8 mouse cellular contexts compared by ENCODE assay signal in the genomic region with DNA sequence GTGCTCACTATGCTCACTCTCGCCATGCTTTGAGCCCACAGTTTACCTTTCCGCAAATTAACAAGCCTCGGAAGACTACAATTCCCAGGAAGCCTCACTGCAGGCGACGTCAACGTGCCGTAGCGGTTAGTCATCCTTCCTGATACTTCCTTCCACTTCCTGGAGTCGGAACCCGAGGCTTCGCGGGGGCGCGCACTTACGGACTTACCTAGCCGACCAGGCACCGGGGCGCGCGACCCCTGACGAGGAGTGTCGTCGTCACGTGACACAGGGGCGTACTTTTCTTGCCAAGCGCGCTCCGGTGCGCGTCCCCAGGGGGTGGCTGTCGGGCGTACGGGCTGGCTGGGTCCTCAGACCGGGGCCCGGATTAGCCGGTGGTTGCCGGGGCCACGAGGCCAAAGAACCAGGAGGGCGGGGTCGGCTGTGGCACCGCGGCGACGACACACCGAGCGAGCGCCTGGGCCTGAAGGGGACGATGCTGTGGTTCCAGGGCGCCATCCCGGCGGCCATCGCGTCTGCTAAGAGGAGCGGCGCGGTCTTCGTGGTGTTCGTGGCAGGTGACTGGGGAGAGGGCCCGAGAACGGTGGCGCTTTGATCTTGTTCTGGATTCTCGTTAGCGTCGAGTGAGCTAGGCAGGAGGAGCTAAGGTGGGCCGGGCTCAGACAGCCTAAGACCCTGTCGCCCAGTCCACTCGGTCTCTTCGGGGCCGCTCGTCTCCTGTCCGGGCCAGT. TPM values are rescaled to one million over a fixed set of nuclear protein-coding genes. Genes with fewer than 3 reads are reported as not detected.
DNase-seq lines count a peak whose midpoint lies in the region; ATAC-seq and TF ChIP-seq lines count a peak whose summit lies in the region.

No protein-coding gene starts in this region.

- H3K9me3 ChIP-seq in ES-Bruce4 (replicated peaks; ENCODE audit: control insufficient read depth, insufficient read depth, low read length, poor library complexity, severe bottlenecking): no peaks in the 10 kb centered on the region
- H3K9me3 ChIP-seq in forebrain, embryonic 13.5 days (replicated peaks): no peaks in the 10 kb centered on the region
- no peaks in the 10 kb centered on the region for H3K9me3 ChIP-seq in liver, postnatal 0 days (ENCODE audit: low read length)
- H3K9me3 ChIP-seq in neural tube, embryonic 14.5 days (ENCODE audit: control insufficient read depth, low read length): no peaks in the 10 kb centered on the region

- under 1% methylated on average over 71 of the region's 71 CpGs for WGBS in forebrain, embryonic 13.5 days
- WGBS in large intestine, adult 2 months: under 1% methylated on average over 71 of the region's 71 CpGs
- under 1% methylated on average over 70 of the region's 71 CpGs for WGBS in liver, postnatal 0 days (ENCODE audit: insufficient replicate concordance)
- WGBS in neural tube, embryonic 14.5 days: under 1% methylated on average over 71 of the region's 71 CpGs

- no peak for TF ChIP-seq EP300 in ES-Bruce4 (IDR thresholded peaks at IDR 0.05; ENCODE audit: insufficient read depth, low read depth, low read length)
- no peak for TF ChIP-seq EP300 in liver, postnatal 0 days (IDR thresholded peaks at IDR 0.05; ENCODE audit: low read depth)

- TF ChIP-seq CTCF in ES-Bruce4 (IDR thresholded peaks at IDR 0.05; ENCODE audit: low read depth, low read length): no peak
- no peak for TF ChIP-seq CTCF in liver, postnatal 0 days (IDR thresholded peaks at IDR 0.05; ENCODE audit: low read depth)

- peak; percentile 96 to 97 for DNase-seq in heart, postnatal 10 days
- peak; percentile 88 for DNase-seq in large intestine, adult 2 months (ENCODE audit: low read depth, low spot score)
- DNase-seq in liver, postnatal 0 days: peak; percentile 97
- DNase-seq in testis, postnatal 10 days (ENCODE audit: low spot score): peak; percentile 96

- H3K4me2 ChIP-seq in forebrain, embryonic 13.5 days: peak overlapping the region; percentile 95
- H3K4me2 ChIP-seq in liver, postnatal 0 days (ENCODE audit: low read depth, low read length): peak overlapping the region; percentile 94
- H3K4me2 ChIP-seq in neural tube, embryonic 14.5 days (ENCODE audit: low read depth, low read length): peak overlapping the region; percentile 93

- peak; percentile 48 for TF ChIP-seq POLR2A in ES-Bruce4 (IDR thresholded peaks at IDR 0.05; ENCODE audit: insufficient read depth, low read length)

- ATAC-seq in cerebellum, adult (ENCODE audit: insufficient number of reproducible peaks, low FRiP score, low TSS enrichment): peak; percentile 99
- ATAC-seq in forebrain, embryonic 13.5 days: peak; percentile 95
- ATAC-seq in liver, postnatal 0 days: peak; percentile 97
- peak; percentile 96 for ATAC-seq in neural tube, embryonic 14.5 days (ENCODE audit: low read depth)

- no peaks in the 10 kb centered on the region for H3K27me3 ChIP-seq in ES-Bruce4 (ENCODE audit: control insufficient read depth, insufficient read depth, low read length, poor library complexity, severe bottlenecking)
- H3K27me3 ChIP-seq in forebrain, embryonic 13.5 days: no peaks in the 10 kb centered on the region
- no peaks in the 10 kb centered on the region for H3K27me3 ChIP-seq in liver, postnatal 0 days (ENCODE audit: insufficient read depth, low read length)
- H3K27me3 ChIP-seq in neural tube, embryonic 14.5 days (ENCODE audit: control insufficient read depth, insufficient read depth, low read length): no peaks in the 10 kb centered on the region

- H3K36me3 ChIP-seq in ES-Bruce4 (ENCODE audit: control insufficient read depth, insufficient read depth, low read length, poor library complexity, severe bottlenecking): no peaks in the 10 kb centered on the region
- H3K36me3 ChIP-seq in forebrain, embryonic 13.5 days (ENCODE audit: poor library complexity, severe bottlenecking): peaks cover 5% of the 10 kb centered on the region; the same call in 1 of the 2 replicates
- 0 out of 2 replicates have a peak, but pooled peaks cover 4% of the 10 kb centered on the region for H3K36me3 ChIP-seq in liver, postnatal 0 days (replicated peaks; ENCODE audit: insufficient read depth, low read length)
- no peaks in the 10 kb centered on the region for H3K36me3 ChIP-seq in neural tube, embryonic 14.5 days (ENCODE audit: control insufficient read depth, insufficient read depth, low read length)

- peak overlapping the region; percentile 78 for H3K4me3 ChIP-seq in ES-Bruce4 (ENCODE audit: low read depth, low read length)
- H3K4me3 ChIP-seq in forebrain, embryonic 13.5 days: peak overlapping the region; percentile 81
- H3K4me3 ChIP-seq in liver, postnatal 0 days (ENCODE audit: low read depth, low read length): peak overlapping the region; percentile 74
- H3K4me3 ChIP-seq in neural tube, embryonic 14.5 days (ENCODE audit: low read depth, low read length): peak overlapping the region; percentile 71

- H3K9ac ChIP-seq in ES-Bruce4 (ENCODE audit: low read depth, poor library complexity, severe bottlenecking): peak overlapping the region; percentile 68
- peak overlapping the region; percentile 82 for H3K9ac ChIP-seq in forebrain, embryonic 13.5 days
- peak overlapping the region; percentile 84 for H3K9ac ChIP-seq in liver, postnatal 0 days (replicated peaks)
- peak overlapping the region; percentile 82 for H3K9ac ChIP-seq in neural tube, embryonic 14.5 days (replicated peaks; ENCODE audit: low read depth, low read length)

- intact Hi-C loops in heart, postnatal 10 days (cut with DNase I): loop anchor here (10.0 kb wide), 1 partner anchor 419 kb away; no protein-coding TSS in a partner anchor

- 0 out of 2 replicates have a peak overlapping the region, but pooled peaks have one; percentile 4 for H3K27ac ChIP-seq in ES-Bruce4 (ENCODE audit: insufficient read depth, low read length)
- peak overlapping the region; percentile 88 for H3K27ac ChIP-seq in forebrain, embryonic 13.5 days
- H3K27ac ChIP-seq in liver, postnatal 0 days (ENCODE audit: low read depth): peak overlapping the region; percentile 93
- H3K27ac ChIP-seq in neural tube, embryonic 14.5 days (ENCODE audit: low read depth, low read length): peak overlapping the region; percentile 91

- H3K4me1 ChIP-seq in ES-Bruce4 (ENCODE audit: control insufficient read depth, insufficient read depth, low read length): no peaks in the 10 kb centered on the region
- peaks cover 16% of the 10 kb centered on the region for H3K4me1 ChIP-seq in forebrain, embryonic 13.5 days
- peaks cover 4% of the 10 kb centered on the region for H3K4me1 ChIP-seq in liver, postnatal 0 days (ENCODE audit: insufficient read depth)
- H3K4me1 ChIP-seq in neural tube, embryonic 14.5 days (ENCODE audit: control insufficient read depth, insufficient read depth, low read length): peaks cover 9% of the 10 kb centered on the region; the same call in 1 of the 2 replicates

RNA-seq across cellular contexts. Expression of gene Ubxn4, which starts 0.4 kb away (rescaled TPM):
- 44.6 and 56.6 TPM in 2 replicates for polyA plus RNA-seq in ES-Bruce4 (2011; ENCODE audit: insufficient read depth, insufficient read length, low read depth, missing spikeins)
- polyA plus RNA-seq in forebrain, embryonic 13.5 days (2015; fragmentation: Nextera tagmentation; extraction: Ambion mirVana): 73.6 and 81.0 TPM in 2 replicates
- total RNA-seq in heart, postnatal 10 days (2021): 10 to 100 TPM; 45.1 to 46.7 TPM
- 13.7 and 20.3 TPM in 2 replicates for polyA plus RNA-seq in large intestine, adult 2 months (2012; rRNA removed)
- polyA plus RNA-seq in liver, postnatal 0 days (2015; fragmentation: Nextera tagmentation; extraction: Ambion mirVana): 33.1 and 35.1 TPM in 2 replicates
- polyA plus RNA-seq in neural tube, embryonic 14.5 days (2014; fragmentation: Nextera tagmentation; extraction: Ambion mirVana): 71.7 and 72.4 TPM in 2 replicates

Comparison
In these comparisons a context has a peak if more than half of its experiments do, and no peak if none do; other contexts are left out.
1. Peak in every context shown above with its lines: DNase-seq, ATAC-seq, H3K4me3 ChIP-seq and H3K27ac ChIP-seq.
2. H3K27ac ChIP-seq: peak in every context shown above with its lines; median percentile 93 in liver, postnatal 0 days; 91 in neural tube, embryonic 14.5 days; 88 in forebrain, embryonic 13.5 days; 4 in ES-Bruce4.